Mouse (Mus musculus) natural killer cell, adult 2 months (primary cell): Measurements from ENCODE around the gene Gstm7.
"Not testable (repeated sequence)": the region's sequence is repeated elsewhere in the genome, so short reads cannot be mapped to it uniquely, and the experiment has no call there.

Experiments used
- DNase-seq, 2 experiments: peaks; one replicate each; pipeline ENCODE4 v3.0.0; 2022; ENCODE audit warnings: low spot score in 2 of 2

Gene Gstm7

GRCm38 (mm10) chr3:107931670-107932069 lies at the start of gene Gstm7:
Gene Gstm7, minus strand, starts transcription at chr3:107931817.
- peak; percentile 84 to 85 for DNase-seq

- DNase-seq, result no peak
These were observed 49.6 kb upstream of the Gstm7 start for GRCm38 (mm10) chr3:107981261-107981660.

GRCm38 (mm10) chr3:107977691-107978090 lies 46.1 kb upstream of the Gstm7 start:
- DNase-seq, result no peak

GRCm38 (mm10) chr3:107974237-107974636 lies 42.6 kb upstream of the Gstm7 start:
- no peak for DNase-seq

GRCm38 (mm10) chr3:107972070-107972469 lies 40.5 kb upstream of the Gstm7 start:
- no peak for DNase-seq

GRCm38 (mm10) chr3:107971101-107971500 lies 39.5 kb upstream of the Gstm7 start:
- not testable (repeated sequence) for DNase-seq

GRCm38 (mm10) chr3:107968724-107969395 lies 37.2 kb upstream of the Gstm7 start, which contains the start of gene Gstm3:
Gene Gstm3, minus strand, starts transcription at chr3:107969283.
- no peak for DNase-seq

GRCm38 (mm10) chr3:107966631-107967030 lies 35.0 kb upstream of the Gstm7 start:
- no peak for DNase-seq

GRCm38 (mm10) chr3:107965592-107965991 lies 34.0 kb upstream of the Gstm7 start:
- no peak for DNase-seq

GRCm38 (mm10) chr3:107964656-107965308 lies 33.2 kb upstream of the Gstm7 start:
- no peak for DNase-seq

- no peak for DNase-seq
These were observed 32.4 kb upstream of the Gstm7 start for GRCm38 (mm10) chr3:107964026-107964425.

GRCm38 (mm10) chr3:107955260-107955659 lies 23.6 kb upstream of the Gstm7 start:
- DNase-seq, result not testable (repeated sequence)

GRCm38 (mm10) chr3:107953906-107954305 lies 22.3 kb upstream of the Gstm7 start:
- no peak for DNase-seq

- DNase-seq, result peak; percentile 19 to 21
These were observed 21.7 kb upstream of the Gstm7 start for GRCm38 (mm10) chr3:107953328-107953755.

- no peak for DNase-seq
These were observed 18.9 kb upstream of the Gstm7 start for GRCm38 (mm10) chr3:107950531-107950930.

- DNase-seq, result not testable (repeated sequence)
These were observed 17.8 kb upstream of the Gstm7 start for GRCm38 (mm10) chr3:107949461-107949860.

- DNase-seq, result no peak
These were observed 14.1 kb upstream of the Gstm7 start for GRCm38 (mm10) chr3:107945729-107946128.

- no peak for DNase-seq
These were observed 11.8 kb upstream of the Gstm7 start, which contains the start of gene Gstm6 for GRCm38 (mm10) chr3:107943239-107943990. Gene Gstm6, minus strand, starts transcription at chr3:107943749.

GRCm38 (mm10) chr3:107941261-107941660 lies 9.6 kb upstream of the Gstm7 start:
- no peak for DNase-seq

GRCm38 (mm10) chr3:107940524-107940923 lies 8.9 kb upstream of the Gstm7 start:
- DNase-seq, result no peak

GRCm38 (mm10) chr3:107939830-107940229 lies 8.2 kb upstream of the Gstm7 start:
- no peak for DNase-seq

- DNase-seq, result peak; percentile 41 to 48
These were observed 7.8 kb upstream of the Gstm7 start for GRCm38 (mm10) chr3:107939403-107939802.
